ENCODE assay signal across 18 mouse cellular contexts in the genomic region with DNA sequence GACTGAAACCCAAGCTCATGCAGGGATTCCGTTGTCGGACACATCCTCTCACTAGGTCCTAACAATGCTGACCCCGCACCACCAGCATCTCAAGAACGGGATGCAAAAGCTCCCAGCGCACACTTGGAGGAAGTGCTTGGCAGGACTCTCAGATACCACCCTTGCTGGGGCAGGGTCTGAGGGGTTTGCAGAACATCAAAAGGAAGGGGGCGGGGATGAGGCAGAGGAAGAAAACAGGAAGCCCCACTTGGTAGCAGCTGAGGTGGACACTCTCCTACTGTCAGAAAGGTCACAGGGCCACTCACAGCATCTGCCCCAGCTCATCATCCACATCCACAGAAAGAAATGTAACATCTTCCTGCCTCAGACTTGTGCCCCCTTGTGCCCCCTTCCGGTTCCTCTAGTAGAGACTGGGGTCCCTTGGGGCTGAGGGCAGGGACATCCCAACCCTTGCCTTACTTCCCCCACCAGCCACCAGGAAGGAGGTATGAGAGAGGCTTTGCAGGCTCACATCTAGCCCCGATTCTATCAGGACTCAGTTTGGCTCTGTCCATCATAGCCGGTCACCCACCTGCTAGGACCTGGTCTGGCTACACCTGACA. TPM values are rescaled to one million over a fixed set of nuclear protein-coding genes. Genes with fewer than 3 reads are reported as not detected.
A peak's percentile ranks its signal among the peaks of the same experiment; 100 is the strongest.
DNase-seq lines count a peak whose midpoint lies in the region; ATAC-seq lines count a peak whose summit lies in the region.
"Had no signal": no experiment of that assay in that cellular context is flagged by ENCODE, and none has a peak within 500 bp of the region (broad histone marks: within the 10 kb centered on the region; RNA-seq: fewer than 3 reads in every experiment).

No protein-coding gene starts in this region.

- peaks cover 22% of the 10 kb centered on the region for H3K4me1 ChIP-seq in lung, embryonic 16.5 days (replicated peaks; ENCODE audit: control insufficient read depth, insufficient read depth, low read length)
- H3K4me1 ChIP-seq in embryonic facial prominence, embryonic 10.5 days = peaks cover 87% of the 10 kb centered on the region

- H3K9me3 ChIP-seq in lung, embryonic 16.5 days (ENCODE audit: control insufficient read depth, low read length) = no peaks in the 10 kb centered on the region
- H3K9me3 ChIP-seq in embryonic facial prominence, embryonic 10.5 days = no peaks in the 10 kb centered on the region
- H3K9me3 ChIP-seq: embryonic facial prominence, embryonic 13.5 days; heart, embryonic 15.5 days; hindbrain, embryonic 15.5 days; limb, embryonic 10.5 days; neural tube, embryonic 13.5 days; stomach, embryonic 15.5 days had no signal

- H3K4me2 ChIP-seq in lung, embryonic 16.5 days (ENCODE audit: low read depth, low read length) = no peak overlapping the region
- H3K4me2 ChIP-seq: embryonic facial prominence, embryonic 13.5 days; heart, embryonic 15.5 days; hindbrain, embryonic 15.5 days; lung, embryonic 14.5 days; neural tube, embryonic 13.5 days; stomach, embryonic 15.5 days had no signal

- no peak overlapping the region for H3K9ac ChIP-seq in lung, embryonic 16.5 days (ENCODE audit: low read length)
- H3K9ac ChIP-seq: embryonic facial prominence, embryonic 13.5 days; heart, embryonic 15.5 days; hindbrain, embryonic 15.5 days; lung, embryonic 14.5 days; neural tube, embryonic 13.5 days; stomach, embryonic 15.5 days had no signal

- H3K36me3 ChIP-seq in lung, embryonic 16.5 days (ENCODE audit: control insufficient read depth, insufficient read depth, low read length) = no peaks in the 10 kb centered on the region
- peaks cover 38% of the 10 kb centered on the region for H3K36me3 ChIP-seq in embryonic facial prominence, embryonic 10.5 days (replicated peaks)
- H3K36me3 ChIP-seq: heart, embryonic 15.5 days; stomach, embryonic 15.5 days had no signal

- H3K27ac ChIP-seq in lung, embryonic 16.5 days (ENCODE audit: low read length) = no peak overlapping the region
- H3K27ac ChIP-seq in embryonic facial prominence, embryonic 10.5 days (replicated peaks) = 0 out of 2 replicates have a peak overlapping the region, but pooled peaks have one; percentile 30
- H3K27ac ChIP-seq: embryonic facial prominence, embryonic 13.5 days; heart, embryonic 15.5 days; hindbrain, embryonic 15.5 days; limb, embryonic 10.5 days; neural tube, embryonic 13.5 days; stomach, embryonic 15.5 days had no signal

- peaks cover 49% of the 10 kb centered on the region for H3K27me3 ChIP-seq in lung, embryonic 16.5 days (ENCODE audit: control insufficient read depth, insufficient read depth, low read depth, low read length)
- no peaks in the 10 kb centered on the region for H3K27me3 ChIP-seq in embryonic facial prominence, embryonic 10.5 days (replicated peaks; ENCODE audit: low read depth, poor library complexity, severe bottlenecking)
- H3K27me3 ChIP-seq: embryonic facial prominence, embryonic 13.5 days; heart, embryonic 15.5 days; hindbrain, embryonic 15.5 days; neural tube, embryonic 13.5 days; stomach, embryonic 15.5 days had no signal

- peak; percentile 36 for DNase-seq in kidney, adult 9 months
- DNase-seq in kidney, adult 8-10 months = no peak
- no peak for DNase-seq in lung, postnatal 25 days (ENCODE audit: low spot score)
- DNase-seq in embryonic facial prominence, embryonic 10.5 days (ENCODE audit: low spot score) = no peak
- no peak for DNase-seq in adrenal gland, postnatal 25 days
- no peak for DNase-seq in adrenal gland, adult 2 months
- DNase-seq: cerebellum, adult 11 months; gastrocnemius, postnatal 36 days; lung, embryonic 14.5 days had no signal

- peak; percentile 8; the same call in 1 of the 2 replicates for ATAC-seq in lung, embryonic 16.5 days (ENCODE audit: low read depth)
- ATAC-seq: activated CD4-positive, CD25-positive, alpha-beta regulatory T cell, adult 4 months; intestine, postnatal 0 days had no signal

- WGBS in lung, embryonic 16.5 days = 66% methylated on average over 9 of the region's 9 CpGs
- 74% methylated on average over 9 of the region's 9 CpGs for WGBS in embryonic facial prominence, embryonic 10.5 days

- no peak overlapping the region for H3K4me3 ChIP-seq in lung, embryonic 16.5 days (ENCODE audit: low read length)
- no peak overlapping the region for H3K4me3 ChIP-seq in embryonic facial prominence, embryonic 10.5 days
- H3K4me3 ChIP-seq: embryonic facial prominence, embryonic 13.5 days; heart, embryonic 15.5 days; hindbrain, embryonic 15.5 days; limb, embryonic 10.5 days; neural tube, embryonic 13.5 days; stomach, embryonic 15.5 days had no signal

RNA-seq across cellular contexts. Expression of gene Sh3bp5, which starts 25.7 kb away (rescaled TPM):
- polyA plus RNA-seq in lung, embryonic 16.5 days (2015; fragmentation: Nextera tagmentation; extraction: Ambion mirVana) = 26.1 and 27.3 TPM in 2 replicates
- 26.3 and 30.2 TPM in 2 replicates for polyA plus RNA-seq in embryonic facial prominence, embryonic 10.5 days (2016; fragmentation: Nextera tagmentation; extraction: Ambion mirVana)
- total RNA-seq in adrenal gland, postnatal 25 days (2021) = 112 and 134 TPM in 2 replicates
- 100 to 1,000 TPM; 111 to 164 TPM for total RNA-seq in adrenal gland, adult 2 months (2021)
- 21.1 and 28.5 TPM in 2 replicates for polyA plus RNA-seq in adrenal gland, adult 2 months (2012; rRNA removed)
